Mouse (Mus musculus) intestine, embryonic 15.5 days (tissue): Measurements from ENCODE around the gene Spdye4a. TPM values are rescaled to one million over a fixed set of nuclear protein-coding genes. Genes with fewer than 3 reads are reported as not detected.

Experiments used
- polyA plus RNA-seq: library from polyadenylated mRNA; unstranded; fragments of >200 nt; fragmentation: Nextera tagmentation; extraction: Ambion mirVana; gene quantifications from 2 replicates; pipeline ENCODE4 v1.2.1, GENCODE M21; 2015

The Spdye4a gene
- polyA plus RNA-seq, 1 experiment from 2014 or later: not detected

Other genes starting within 250 kb of the Spdye4a start
- gene Rnf216, start 113.9 kb downstream of the Spdye4a start, polyA plus RNA-seq: 30.6 and 34.9 TPM in 2 replicates
- 0.03 and 0.10 TPM in 2 replicates for gene Olfr718-ps1, start 79.3 kb downstream of the Spdye4a start, polyA plus RNA-seq
- 7.0 and 8.4 TPM in 2 replicates for gene Rbak, start 46.1 kb downstream of the Spdye4a start, polyA plus RNA-seq
- not detected in 2 replicates for gene Spdye4b, start 45.9 kb downstream of the Spdye4a start, polyA plus RNA-seq
- gene Zfp12, start 8.3 kb upstream of the Spdye4a start, polyA plus RNA-seq: 9.8 and 10.2 TPM in 2 replicates
- 2.2 and 2.4 TPM in 2 replicates for gene Zfp316, start 43.1 kb upstream of the Spdye4a start, polyA plus RNA-seq
- 0.05 and 0.06 TPM in 2 replicates for gene Zfp853, start 66.7 kb upstream of the Spdye4a start, polyA plus RNA-seq
- 33.9 and 35.6 TPM in 2 replicates for gene E130309D02Rik, start 88.5 kb upstream of the Spdye4a start, polyA plus RNA-seq
- gene Zdhhc4, start 102.4 kb upstream of the Spdye4a start, polyA plus RNA-seq: 63.8 and 64.9 TPM in 2 replicates
- gene Grid2ip, start 130.4 kb upstream of the Spdye4a start, polyA plus RNA-seq: 0.11 and 0.15 TPM in 2 replicates
- 339 and 371 TPM in 2 replicates for gene Kdelr2, start 176.9 kb upstream of the Spdye4a start, polyA plus RNA-seq
- gene Daglb, start 237.7 kb upstream of the Spdye4a start, polyA plus RNA-seq: 11.1 and 13.1 TPM in 2 replicates